Mouse (Mus musculus): Measurements from ENCODE around the gene Lrmp. TPM values are rescaled to one million over a fixed set of nuclear protein-coding genes. Genes with fewer than 3 reads are reported as not detected.

Lrmp gene
- total RNA-seq (2023) = 83.7 TPM

DNA sequence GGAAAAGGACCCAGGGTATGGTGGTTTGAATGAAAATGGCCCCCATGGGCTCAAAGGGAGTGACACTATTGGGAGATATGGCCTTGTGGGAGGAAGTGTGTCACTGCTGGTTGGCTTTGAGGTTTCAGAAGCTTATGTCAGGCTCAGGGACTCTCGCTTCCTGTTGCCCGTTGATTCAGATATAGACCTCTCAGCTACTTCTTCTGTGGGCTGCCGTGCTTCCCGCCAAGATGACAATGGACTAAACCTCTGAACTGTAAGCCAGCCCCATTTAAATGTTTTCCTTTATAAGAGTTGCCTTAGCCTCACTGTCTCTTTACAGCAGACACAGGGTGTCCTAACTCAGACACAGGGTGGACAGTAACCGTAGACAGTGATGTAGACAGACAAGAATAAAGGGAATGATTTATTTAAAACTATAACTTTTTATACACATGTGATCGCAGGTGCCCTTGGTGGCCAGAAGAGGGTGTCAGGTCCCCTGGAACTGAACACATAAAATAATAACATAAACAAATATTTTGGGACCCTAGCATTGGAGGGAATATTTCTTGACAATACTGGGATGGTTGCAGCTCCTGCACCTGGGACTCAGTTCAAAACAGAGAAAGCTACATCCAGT, at the start of gene Lrmp:
Gene Lrmp, plus strand, starts transcription at position 178 of the 622 bp plus-strand sequence.

DNA sequence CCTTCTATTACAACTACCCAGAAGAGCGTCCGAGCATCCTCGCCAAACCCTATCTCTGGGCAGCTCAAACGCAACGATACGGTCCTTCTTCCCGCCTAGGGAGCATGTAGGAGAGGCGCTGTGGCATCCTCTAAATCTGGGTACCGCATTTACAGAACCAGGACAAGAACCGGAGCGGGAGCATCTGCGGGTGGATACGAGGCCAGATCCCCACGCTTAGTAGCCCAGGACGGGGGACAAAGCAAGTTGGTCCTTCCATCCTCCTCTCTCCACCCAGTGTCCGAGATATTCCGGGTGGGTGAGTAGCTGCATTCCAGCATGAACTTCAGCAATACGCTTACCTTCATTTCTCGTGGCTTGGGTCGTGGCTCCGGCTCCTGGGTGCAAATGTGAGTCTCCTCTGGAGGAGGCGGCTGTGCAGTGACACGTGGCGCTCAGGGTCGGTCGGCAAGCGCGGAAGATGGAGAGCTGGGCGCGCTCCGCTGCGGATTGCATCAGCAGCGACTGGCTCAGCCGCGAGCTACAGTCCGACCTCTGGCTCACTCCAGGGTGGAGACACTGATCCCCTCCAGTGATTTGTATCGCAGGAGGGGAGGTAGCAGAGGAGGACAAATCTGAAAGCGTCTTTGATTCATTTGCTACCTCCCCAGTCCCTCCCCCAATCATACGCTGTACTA, 39.8 kb upstream of the Lrmp start, which contains the start of gene Bcat1:
Gene Bcat1, minus strand, starts transcription at position 637 of the 677 bp plus-strand sequence.

DNA sequence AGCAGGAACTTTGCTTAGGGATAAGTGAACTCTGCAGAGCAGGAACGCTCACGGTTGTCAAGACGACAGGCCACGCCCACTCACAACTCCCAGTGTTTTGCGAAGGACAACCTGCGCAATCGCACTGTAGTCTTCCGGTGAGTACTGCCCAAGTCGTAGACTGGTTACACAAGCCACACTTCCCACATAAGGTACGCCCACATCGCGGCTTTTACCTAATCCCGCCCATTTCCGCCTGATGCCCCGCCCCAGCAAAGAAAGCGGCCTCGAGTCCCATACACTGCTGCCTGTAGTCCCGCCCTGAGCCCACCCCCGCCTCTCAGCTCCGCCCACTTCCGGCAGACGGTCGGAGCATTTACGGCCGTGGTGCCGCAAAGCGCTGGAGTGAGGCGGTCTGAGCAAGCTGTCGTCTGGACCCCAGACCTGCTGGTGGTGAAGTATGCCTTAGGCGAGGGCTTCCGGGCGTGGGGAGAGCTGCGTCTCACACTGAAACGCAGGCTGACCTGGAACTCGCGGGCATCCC, 95.4 kb downstream of the Lrmp start, which contains the start of the genes Casc1 and Etfrf1:
Gene Casc1, minus strand, starts transcription at position 190 of the 523 bp plus-strand sequence.
Gene Etfrf1, plus strand, starts transcription at position 319 of the 523 bp plus-strand sequence.

Other genes starting within 250 kb of the Lrmp start
- 0.89 TPM for gene Bcat1, start 39.5 kb upstream of the Lrmp start, total RNA-seq (2023)
- 4.1 TPM for gene Casc1, start 95.4 kb downstream of the Lrmp start, total RNA-seq (2023)
- 14.0 TPM for gene Etfrf1, start 95.5 kb downstream of the Lrmp start, total RNA-seq (2023)
- 125 TPM for gene Kras, start 134.6 kb downstream of the Lrmp start, total RNA-seq (2023)

Data from CD4-positive naive resting alpha-beta T cell, adult 57 days (primary cell).